Mouse (Mus musculus) layer of hippocampus, postnatal 14 days (tissue): ENCODE results near the gene Pdlim3. TPM values are rescaled to one million over a fixed set of nuclear protein-coding genes. Genes with fewer than 3 reads are reported as not detected.
A peak's percentile ranks its signal among the peaks of the same experiment; 100 is the strongest.

Source experiments
- DNase-seq, 2 experiments: peaks; one replicate each; pipeline ENCODE4 v3.0.0; 2021 to 2022; ENCODE audit warnings: low spot score in 2 of 2, mixed read lengths in 1 of 2
- total RNA-seq, 2 experiments: library from RNA; stranded (reverse); gene quantifications; 2 replicates each; pipeline ENCODE4 v1.2.3; 2021

Gene Pdlim3
- total RNA-seq, 2 experiments from 2014 or later: 1.1 to 2.3 TPM

GRCm38 (mm10) chr8:45903659-45904058 is 18.4 kb downstream of the Pdlim3 start:
- DNase-seq: no peak

- DNase-seq: no peak
Observed at GRCm38 (mm10) chr8:45905591-45906250, 20.5 kb downstream of the Pdlim3 start.

GRCm38 (mm10) chr8:45906251-45906619 is 21.0 kb downstream of the Pdlim3 start:
- no peak for DNase-seq

- no peak for DNase-seq
Observed at GRCm38 (mm10) chr8:45913707-45914106, 28.4 kb downstream of the Pdlim3 start.

- DNase-seq: no peak
Observed at GRCm38 (mm10) chr8:45916496-45916895, 31.2 kb downstream of the Pdlim3 start.

GRCm38 (mm10) chr8:45917040-45917679 is 31.9 kb downstream of the Pdlim3 start:
- DNase-seq: no peak

- DNase-seq: no peak
Observed at GRCm38 (mm10) chr8:45918891-45919290, 33.6 kb downstream of the Pdlim3 start.

GRCm38 (mm10) chr8:45920392-45920791 is 35.1 kb downstream of the Pdlim3 start:
- DNase-seq: no peak

GRCm38 (mm10) chr8:45922116-45922515 is 36.9 kb downstream of the Pdlim3 start:
- DNase-seq: no peak

- DNase-seq: peak; percentile 97 to 98
Observed at GRCm38 (mm10) chr8:45934582-45935014, 49.3 kb downstream of the Pdlim3 start, which contains the start of gene Ccdc110. TSS of gene Ccdc110 (plus strand) at chr8:45934619.

- peak in 1 of 2 experiments; percentile 8 for DNase-seq
Observed at GRCm38 (mm10) chr8:45936986-45937385, 51.7 kb downstream of the Pdlim3 start.

GRCm38 (mm10) chr8:45946283-45946682 is 61.0 kb downstream of the Pdlim3 start:
- no peak for DNase-seq

- DNase-seq: no peak
Observed at GRCm38 (mm10) chr8:45950622-45951021, 65.4 kb downstream of the Pdlim3 start.

Other genes with a start within 250 kb of the Pdlim3 start
- gene Ccdc110, start 49.2 kb downstream of the Pdlim3 start, total RNA-seq: 1 to 10 TPM; 1.1 TPM
- 1 to 10 TPM; 3.7 to 4.1 TPM for gene 1700029J07Rik, start 89.8 kb downstream of the Pdlim3 start, total RNA-seq
- gene Ufsp2, start 90.1 kb downstream of the Pdlim3 start, total RNA-seq: 10 to 100 TPM; 58.2 to 59.9 TPM
- gene Lrp2bp, start 113.8 kb downstream of the Pdlim3 start, total RNA-seq: under 1 TPM; 0.26 to 0.48 TPM
- gene Ankrd37, start 120.2 kb downstream of the Pdlim3 start, total RNA-seq: 1 to 10 TPM; 5.9 to 8.3 TPM